Mouse (Mus musculus) heart, postnatal 4 days (tissue): ENCODE results near the gene Rpl27a. TPM values are rescaled to one million over a fixed set of nuclear protein-coding genes. Genes with fewer than 3 reads are reported as not detected.

Experiments
- DNase-seq: peaks from one replicate; pipeline ENCODE4 v3.0.0; 2021
- microRNA-seq, 2 experiments: library from miRNA; unstranded; fragments of <30 nt; microRNA quantifications; one replicate each; pipeline ENCODE4 v1.2.0; 2021 to 2022
- total RNA-seq, 2 experiments: library from RNA; stranded (reverse); gene quantifications; 2 replicates each; pipeline ENCODE4 v1.2.3; 2021

The Rpl27a gene
- total RNA-seq, 2 experiments from 2014 or later: 152 to 160 TPM

GRCm38 (mm10) chr7:109566327-109566726, 47.4 kb downstream of the Rpl27a start:
- DNase-seq: no peak

GRCm38 (mm10) chr7:109566841-109567768, 48.2 kb downstream of the Rpl27a start:
- no peak for DNase-seq

- DNase-seq: no peak
These were observed 49.5 kb downstream of the Rpl27a start for GRCm38 (mm10) chr7:109568391-109568892.

Small RNA genes lying within 50 kb of the gene (microRNA-seq; reads per million reads assigned to microRNA genes)
- 0 to 0.20 reads per million in 2 experiments for gene Gm47284

Other genes starting within 250 kb of the Rpl27a start
- not detected for gene Stk33, start 80.1 kb upstream of the Rpl27a start, total RNA-seq
- under 1 TPM; 0.05 to 0.11 TPM for gene Trim66, start 11.0 kb upstream of the Rpl27a start, total RNA-seq
- 10 to 100 TPM; 55.3 to 56.0 TPM for gene St5, start 184.5 kb downstream of the Rpl27a start, total RNA-seq
- gene Akip1, start 184.5 kb downstream of the Rpl27a start, total RNA-seq: 10 to 100 TPM; 22.8 to 25.2 TPM
- not detected for gene BC051019, start 204.7 kb downstream of the Rpl27a start, total RNA-seq
- gene Ascl3, start 212.6 kb downstream of the Rpl27a start, total RNA-seq: not detected
- 10 to 100 TPM; 33.8 to 35.8 TPM for gene Tmem9b, start 233.7 kb downstream of the Rpl27a start, total RNA-seq